Mouse (Mus musculus): ENCODE measurements at regions not wholly inside any gene's neighbourhood (a gene's known extent, or its start where the extent isn't known, plus 50 kb on each side); places are given as distances from the start of the nearest gene placed in this dataset.
"Not testable (repeated sequence)": the region's sequence is repeated elsewhere in the genome, so short reads cannot be mapped to it uniquely, and the experiment has no call there.

GRCm38 (mm10) chr17:69563165-69563564 lies 124.0 kb downstream of the Akain1 start:
- 13% methylated on average over 4 of the region's 4 CpGs for WGBS
- Histone ChIP-seq H3K9me3 (ENCODE audit: control insufficient read depth, low read depth, low read length) (no peaks in the 10 kb centered on the region), H3K36me3 (ENCODE audit: control insufficient read depth, insufficient read depth, low read length) (no peaks in the 10 kb centered on the region), H3K4me1 (ENCODE audit: control insufficient read depth, insufficient read depth, low read length) (no peaks in the 10 kb centered on the region), H3K9ac (replicated peaks; ENCODE audit: low read depth, low read length) (no peak overlapping the region), H3K4me2 (replicated peaks; ENCODE audit: low read depth, low read length) (no peak overlapping the region), H3K27ac (ENCODE audit: low read length) (no peak overlapping the region), H3K27me3 (ENCODE audit: control insufficient read depth, insufficient read depth, low read length) (no peaks in the 10 kb centered on the region), H3K4me3 (ENCODE audit: low read depth, low read length) (no peak overlapping the region)
- peak; percentile 71; the same call in 1 of the 2 replicates for ATAC-seq (ENCODE audit: insufficient number of reproducible peaks, insufficient read depth, low FRiP score, low read depth)

- not testable (repeated sequence) for ATAC-seq (ENCODE audit: insufficient number of reproducible peaks, insufficient read depth, low FRiP score, low read depth); H3K36me3 ChIP-seq (ENCODE audit: control insufficient read depth, insufficient read depth, low read length); H3K4me3 ChIP-seq (ENCODE audit: low read depth, low read length); H3K27ac ChIP-seq (ENCODE audit: low read length); H3K4me2 ChIP-seq (replicated peaks; ENCODE audit: low read depth, low read length); H3K27me3 ChIP-seq (ENCODE audit: control insufficient read depth, insufficient read depth, low read length); H3K9me3 ChIP-seq (ENCODE audit: control insufficient read depth, low read depth, low read length); H3K4me1 ChIP-seq (ENCODE audit: control insufficient read depth, insufficient read depth, low read length); H3K9ac ChIP-seq (replicated peaks; ENCODE audit: low read depth, low read length)
- WGBS, result 58% methylated on average over 8 of the region's 8 CpGs
These were observed 132.0 kb downstream of the Akain1 start for GRCm38 (mm10) chr17:69571070-69571669.

GRCm38 (mm10) chr17:69590553-69590952 lies 151.4 kb downstream of the Akain1 start:
- no peak overlapping the region for H3K27ac ChIP-seq (ENCODE audit: low read length)
- H3K9me3 ChIP-seq (ENCODE audit: control insufficient read depth, low read depth, low read length), result no peaks in the 10 kb centered on the region
- no peaks in the 10 kb centered on the region for H3K27me3 ChIP-seq (ENCODE audit: control insufficient read depth, insufficient read depth, low read length)
- no peak overlapping the region for H3K9ac ChIP-seq (replicated peaks; ENCODE audit: low read depth, low read length)
- no peak overlapping the region for H3K4me2 ChIP-seq (replicated peaks; ENCODE audit: low read depth, low read length)
- H3K36me3 ChIP-seq (ENCODE audit: control insufficient read depth, insufficient read depth, low read length), result no peaks in the 10 kb centered on the region
- H3K4me3 ChIP-seq (ENCODE audit: low read depth, low read length), result no peak overlapping the region
- 61% methylated on average over 4 of the region's 4 CpGs for WGBS
- no peak for ATAC-seq (ENCODE audit: insufficient number of reproducible peaks, insufficient read depth, low FRiP score, low read depth)
- H3K4me1 ChIP-seq (ENCODE audit: control insufficient read depth, insufficient read depth, low read length), result no peaks in the 10 kb centered on the region

- Histone ChIP-seq H3K9me3 (ENCODE audit: control insufficient read depth, low read depth, low read length) (no peaks in the 10 kb centered on the region), H3K27me3 (ENCODE audit: control insufficient read depth, insufficient read depth, low read length) (no peaks in the 10 kb centered on the region), H3K4me2 (replicated peaks; ENCODE audit: low read depth, low read length) (no peak overlapping the region), H3K36me3 (ENCODE audit: control insufficient read depth, insufficient read depth, low read length) (no peaks in the 10 kb centered on the region), H3K27ac (ENCODE audit: low read length) (no peak overlapping the region), H3K9ac (replicated peaks; ENCODE audit: low read depth, low read length) (no peak overlapping the region), H3K4me3 (ENCODE audit: low read depth, low read length) (no peak overlapping the region), H3K4me1 (ENCODE audit: control insufficient read depth, insufficient read depth, low read length) (no peaks in the 10 kb centered on the region)
- WGBS, result 74% methylated on average over 3 of the region's 3 CpGs
- ATAC-seq (ENCODE audit: insufficient number of reproducible peaks, insufficient read depth, low FRiP score, low read depth), result no peak
These were observed 158.7 kb downstream of the Akain1 start for GRCm38 (mm10) chr17:69597773-69598295.

GRCm38 (mm10) chr17:69598461-69598860 lies 159.3 kb downstream of the Akain1 start:
- Histone ChIP-seq H3K4me2 (replicated peaks; ENCODE audit: low read depth, low read length) (no peak overlapping the region), H3K9me3 (ENCODE audit: control insufficient read depth, low read depth, low read length) (no peaks in the 10 kb centered on the region), H3K36me3 (ENCODE audit: control insufficient read depth, insufficient read depth, low read length) (no peaks in the 10 kb centered on the region), H3K4me3 (ENCODE audit: low read depth, low read length) (no peak overlapping the region), H3K27me3 (ENCODE audit: control insufficient read depth, insufficient read depth, low read length) (no peaks in the 10 kb centered on the region), H3K27ac (ENCODE audit: low read length) (no peak overlapping the region), H3K4me1 (ENCODE audit: control insufficient read depth, insufficient read depth, low read length) (no peaks in the 10 kb centered on the region), H3K9ac (replicated peaks; ENCODE audit: low read depth, low read length) (no peak overlapping the region)
- ATAC-seq (ENCODE audit: insufficient number of reproducible peaks, insufficient read depth, low FRiP score, low read depth), result no peak
- WGBS, result 80% methylated on average over 5 of the region's 5 CpGs

GRCm38 (mm10) chr17:69603596-69603995 lies 164.5 kb downstream of the Akain1 start:
- Histone ChIP-seq H3K4me1 (ENCODE audit: control insufficient read depth, insufficient read depth, low read length) (no peaks in the 10 kb centered on the region), H3K9me3 (ENCODE audit: control insufficient read depth, low read depth, low read length) (no peaks in the 10 kb centered on the region), H3K9ac (replicated peaks; ENCODE audit: low read depth, low read length) (no peak overlapping the region), H3K36me3 (ENCODE audit: control insufficient read depth, insufficient read depth, low read length) (no peaks in the 10 kb centered on the region), H3K27ac (ENCODE audit: low read length) (no peak overlapping the region), H3K4me2 (replicated peaks; ENCODE audit: low read depth, low read length) (no peak overlapping the region), H3K27me3 (ENCODE audit: control insufficient read depth, insufficient read depth, low read length) (no peaks in the 10 kb centered on the region), H3K4me3 (ENCODE audit: low read depth, low read length) (no peak overlapping the region)
- ATAC-seq (ENCODE audit: insufficient number of reproducible peaks, insufficient read depth, low FRiP score, low read depth), result no peak

- H3K27me3 ChIP-seq (ENCODE audit: control insufficient read depth, insufficient read depth, low read length), result no peaks in the 10 kb centered on the region
- no peak overlapping the region for H3K9ac ChIP-seq (replicated peaks; ENCODE audit: low read depth, low read length)
- H3K27ac ChIP-seq (ENCODE audit: low read length), result no peak overlapping the region
- H3K36me3 ChIP-seq (ENCODE audit: control insufficient read depth, insufficient read depth, low read length), result no peaks in the 10 kb centered on the region
- no peak for ATAC-seq (ENCODE audit: insufficient number of reproducible peaks, insufficient read depth, low FRiP score, low read depth)
- no peak overlapping the region for H3K4me2 ChIP-seq (replicated peaks; ENCODE audit: low read depth, low read length)
- no peaks in the 10 kb centered on the region for H3K9me3 ChIP-seq (ENCODE audit: control insufficient read depth, low read depth, low read length)
- H3K4me1 ChIP-seq (ENCODE audit: control insufficient read depth, insufficient read depth, low read length), result no peaks in the 10 kb centered on the region
- no peak overlapping the region for H3K4me3 ChIP-seq (ENCODE audit: low read depth, low read length)
- WGBS, result 62% methylated on average over 6 of the region's 6 CpGs
These were observed 165.6 kb downstream of the Akain1 start for GRCm38 (mm10) chr17:69604698-69605097.

- no peaks in the 10 kb centered on the region for H3K27me3 ChIP-seq (ENCODE audit: control insufficient read depth, insufficient read depth, low read length)
- 84% methylated on average over 9 of the region's 9 CpGs for WGBS
These were observed 166.3 kb downstream of the Akain1 start for GRCm38 (mm10) chr17:69605458-69605857.

GRCm38 (mm10) chr17:69631411-69631810 lies 192.3 kb downstream of the Akain1 start:
- WGBS, result 59% methylated on average over 3 of the region's 3 CpGs
- no peaks in the 10 kb centered on the region for H3K27me3 ChIP-seq (ENCODE audit: control insufficient read depth, insufficient read depth, low read length)

More at GRCm38 (mm10) chr17:69605458-69605857, 166.3 kb downstream of the Akain1 start:
- H3K4me3 ChIP-seq (ENCODE audit: low read depth, low read length), result no peak overlapping the region
- H3K9me3 ChIP-seq (ENCODE audit: control insufficient read depth, low read depth, low read length), result no peaks in the 10 kb centered on the region
- H3K27ac ChIP-seq (ENCODE audit: low read length), result no peak overlapping the region
- no peaks in the 10 kb centered on the region for H3K4me1 ChIP-seq (ENCODE audit: control insufficient read depth, insufficient read depth, low read length)
- no peak for ATAC-seq (ENCODE audit: insufficient number of reproducible peaks, insufficient read depth, low FRiP score, low read depth)
- H3K36me3 ChIP-seq (ENCODE audit: control insufficient read depth, insufficient read depth, low read length), result no peaks in the 10 kb centered on the region
- H3K4me2 ChIP-seq (replicated peaks; ENCODE audit: low read depth, low read length), result no peak overlapping the region
- no peak overlapping the region for H3K9ac ChIP-seq (replicated peaks; ENCODE audit: low read depth, low read length)

More at GRCm38 (mm10) chr17:69631411-69631810, 192.3 kb downstream of the Akain1 start:
- Histone ChIP-seq H3K4me2 (replicated peaks; ENCODE audit: low read depth, low read length) (no peak overlapping the region), H3K36me3 (ENCODE audit: control insufficient read depth, insufficient read depth, low read length) (no peaks in the 10 kb centered on the region), H3K27ac (ENCODE audit: low read length) (no peak overlapping the region), H3K4me1 (ENCODE audit: control insufficient read depth, insufficient read depth, low read length) (no peaks in the 10 kb centered on the region), H3K9me3 (ENCODE audit: control insufficient read depth, low read depth, low read length) (no peaks in the 10 kb centered on the region), H3K4me3 (ENCODE audit: low read depth, low read length) (no peak overlapping the region), H3K9ac (replicated peaks; ENCODE audit: low read depth, low read length) (no peak overlapping the region)
- ATAC-seq (ENCODE audit: insufficient number of reproducible peaks, insufficient read depth, low FRiP score, low read depth), result no peak

Data from stomach, embryonic 14.5 days (tissue).